Mouse (Mus musculus) right cerebral cortex, postnatal 4 days (tissue): ENCODE measurements around the gene Scai.
A peak's percentile ranks its signal among the peaks of the same experiment; 100 is the strongest.
"Not testable (repeated sequence)": the region's sequence is repeated elsewhere in the genome, so short reads cannot be mapped to it uniquely, and the experiment has no call there.

Experiments
- DNase-seq: peaks from one replicate; pipeline ENCODE4 v3.0.0-alpha.2; 2022

Gene Scai

GRCm38 (mm10) chr2:39129526-39130326, 60.8 kb downstream of the Scai start:
- peak; percentile 29 for DNase-seq

- DNase-seq = no peak
These were observed 66.4 kb downstream of the Scai start for GRCm38 (mm10) chr2:39124167-39124566.

GRCm38 (mm10) chr2:39121137-39121536, 69.4 kb downstream of the Scai start:
- no peak for DNase-seq

- no peak for DNase-seq
These were observed 74.0 kb downstream of the Scai start for GRCm38 (mm10) chr2:39116583-39116982.

- DNase-seq = no peak
These were observed 76.4 kb downstream of the Scai start for GRCm38 (mm10) chr2:39114093-39114492.

GRCm38 (mm10) chr2:39110514-39110913, 80.0 kb downstream of the Scai start:
- no peak for DNase-seq

- DNase-seq = not testable (repeated sequence)
These were observed 80.8 kb downstream of the Scai start for GRCm38 (mm10) chr2:39109712-39110111.

- not testable (repeated sequence) for DNase-seq
These were observed 90.6 kb downstream of the Scai start for GRCm38 (mm10) chr2:39099951-39100350.

GRCm38 (mm10) chr2:39097993-39098392, 92.5 kb downstream of the Scai start:
- no peak for DNase-seq

GRCm38 (mm10) chr2:39091966-39092365, 98.6 kb downstream of the Scai start:
- DNase-seq = no peak

GRCm38 (mm10) chr2:39082706-39083105, 107.8 kb downstream of the Scai start:
- DNase-seq = no peak

- DNase-seq = no peak
These were observed 119.9 kb downstream of the Scai start for GRCm38 (mm10) chr2:39070666-39071065.

- no peak for DNase-seq
These were observed 121.4 kb downstream of the Scai start for GRCm38 (mm10) chr2:39069096-39069495.

- DNase-seq = peak; percentile 88
These were observed 125.0 kb downstream of the Scai start, which contains the start of gene Golga1 for GRCm38 (mm10) chr2:39065400-39065987. Gene Golga1, minus strand, starts transcription at chr2:39065541.

- no peak for DNase-seq
These were observed 125.7 kb downstream of the Scai start for GRCm38 (mm10) chr2:39064687-39065399.

- no peak for DNase-seq
These were observed 142.0 kb downstream of the Scai start for GRCm38 (mm10) chr2:39048515-39048914.

GRCm38 (mm10) chr2:39040215-39040614, 150.3 kb downstream of the Scai start:
- DNase-seq = no peak

- DNase-seq = no peak
These were observed 158.9 kb downstream of the Scai start for GRCm38 (mm10) chr2:39031611-39032010.

- no peak for DNase-seq
These were observed 170.5 kb downstream of the Scai start for GRCm38 (mm10) chr2:39020004-39020403.

GRCm38 (mm10) chr2:39016581-39016980, 174.0 kb downstream of the Scai start:
- DNase-seq = no peak
